In genomic region chr5:137850313-137850712, GRCm38 (mm10) we compare ENCODE assay signal across 15 mouse cellular contexts. TPM values are rescaled to one million over a fixed set of nuclear protein-coding genes. Genes with fewer than 3 reads are reported as not detected.
"Had no signal": no experiment of that assay in that cellular context is flagged by ENCODE, and none has a peak within 500 bp of the region (broad histone marks: within the 10 kb centered on the region; RNA-seq: fewer than 3 reads in every experiment).

No protein-coding gene starts in this region.

RNA-seq across cellular contexts. Expression of gene Pilrb1, which starts 7.6 kb away (rescaled TPM):
- total RNA-seq: hindbrain, postnatal 0 days; layer of hippocampus, adult 18-20 months; layer of hippocampus, adult 2 months; layer of hippocampus, postnatal 10 days; layer of hippocampus, postnatal 14 days; layer of hippocampus, postnatal 25 days; layer of hippocampus, postnatal 36 days had no signal
- polyA plus RNA-seq: hindbrain, embryonic 10.5 days; hindbrain, embryonic 11.5 days; hindbrain, embryonic 12.5 days; hindbrain, embryonic 13.5 days; hindbrain, embryonic 14.5 days; hindbrain, embryonic 15.5 days; hindbrain, embryonic 16.5 days; hindbrain, postnatal 0 days had no signal

RNA-seq across cellular contexts. Expression of gene Pilrb2, which starts 21.3 kb away (rescaled TPM):
- total RNA-seq: hindbrain, postnatal 0 days; layer of hippocampus, adult 18-20 months; layer of hippocampus, adult 2 months; layer of hippocampus, postnatal 10 days; layer of hippocampus, postnatal 14 days; layer of hippocampus, postnatal 25 days; layer of hippocampus, postnatal 36 days had no signal
- polyA plus RNA-seq: hindbrain, embryonic 11.5 days; hindbrain, embryonic 12.5 days; hindbrain, embryonic 13.5 days; hindbrain, embryonic 14.5 days; hindbrain, embryonic 15.5 days; hindbrain, embryonic 16.5 days; hindbrain, postnatal 0 days; inflammation-experienced regulatory T-cells, adult 6 months had no signal
